Mouse (Mus musculus) thymus, postnatal 36 days (tissue): ENCODE data around the gene Hdac5.

Source experiments
- DNase-seq, 2 experiments: peaks; one replicate each; pipeline ENCODE4 v3.0.0; 2022; ENCODE audit warnings: mixed read lengths in 2 of 2

Hdac5 gene

DNA sequence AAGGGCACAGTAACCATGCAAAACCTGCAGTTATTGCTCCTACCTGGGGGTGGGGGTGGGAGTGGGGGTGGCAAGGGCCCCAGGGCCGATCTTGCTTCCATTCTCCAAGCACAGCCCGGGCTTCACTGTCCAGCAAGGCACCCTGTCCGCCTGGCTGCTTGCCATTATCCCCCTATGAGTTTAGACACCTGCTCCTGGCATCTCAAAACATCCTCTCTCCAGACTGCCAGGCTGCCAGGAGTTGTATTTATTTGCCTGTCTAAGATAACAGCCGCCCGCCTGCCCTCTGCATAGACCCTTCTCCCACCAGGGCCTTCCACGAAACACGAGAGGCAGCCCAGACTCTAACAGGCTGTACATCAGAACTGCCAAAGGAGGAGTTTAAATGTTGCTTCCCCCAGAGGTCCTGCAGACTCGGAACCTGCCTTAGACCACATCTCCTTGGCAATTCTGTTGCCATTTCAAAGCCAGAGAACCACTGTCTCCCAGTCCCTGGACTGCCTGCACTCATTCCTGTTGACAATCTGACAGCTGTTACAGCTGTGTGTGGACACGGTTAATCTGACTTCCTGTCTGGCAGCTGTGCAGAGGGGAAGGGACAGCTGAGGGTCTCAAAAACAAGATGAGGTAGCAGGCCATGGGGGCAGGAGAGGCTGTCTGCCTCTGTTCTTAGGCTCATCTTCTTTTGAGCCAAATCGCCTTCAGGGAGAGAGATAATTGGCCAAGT, 15.4 kb downstream of the Hdac5 start:
- DNase-seq, result peak in 1 of 2 experiments; percentile 2

GRCm38 (mm10) chr11:102211936-102212341, 18.0 kb downstream of the Hdac5 start:
- DNase-seq, result no peak

GRCm38 (mm10) chr11:102211011-102211410, 19.0 kb downstream of the Hdac5 start:
- DNase-seq, result no peak

DNA sequence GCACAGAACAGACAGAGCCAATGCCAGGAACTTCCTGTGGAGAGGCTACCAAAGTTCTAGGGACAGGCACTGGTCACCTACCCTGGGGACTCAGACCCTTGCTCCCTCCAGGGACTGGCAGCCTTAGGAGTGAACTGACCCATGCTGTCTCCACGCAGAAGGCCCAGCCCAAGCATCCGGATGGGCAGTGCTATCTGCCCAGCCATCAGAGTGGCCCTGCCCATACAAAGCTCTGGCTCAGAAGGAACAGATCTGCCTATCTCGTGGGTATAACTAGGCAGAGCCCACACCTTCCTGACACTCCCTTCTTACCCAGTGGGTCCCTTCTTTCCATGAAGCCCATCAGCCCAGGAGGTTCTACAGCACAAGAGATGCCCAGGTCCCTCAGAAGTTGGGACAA, 19.8 kb downstream of the Hdac5 start:
- no peak for DNase-seq

DNA sequence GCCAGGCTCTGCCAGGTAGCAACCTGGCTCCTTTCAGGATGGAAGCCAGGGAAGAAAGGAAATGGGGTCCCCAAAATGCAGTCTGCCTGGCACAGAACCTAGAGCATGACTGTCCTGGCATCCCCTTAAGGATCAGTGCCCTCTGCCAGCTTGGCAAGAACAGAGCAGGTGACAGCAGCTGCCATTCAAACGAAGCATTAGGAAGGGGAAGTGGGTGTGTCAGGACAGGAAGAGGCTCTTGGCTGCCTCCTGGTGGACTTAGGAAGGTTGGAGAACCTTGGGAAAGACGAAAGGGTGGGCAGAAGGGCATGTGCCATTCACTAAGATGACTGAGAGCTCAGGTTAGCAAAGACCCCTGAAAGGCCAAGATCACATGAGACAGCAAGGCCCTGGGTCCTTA, 20.2 kb downstream of the Hdac5 start:
- peak; percentile 29 to 44 for DNase-seq

DNA sequence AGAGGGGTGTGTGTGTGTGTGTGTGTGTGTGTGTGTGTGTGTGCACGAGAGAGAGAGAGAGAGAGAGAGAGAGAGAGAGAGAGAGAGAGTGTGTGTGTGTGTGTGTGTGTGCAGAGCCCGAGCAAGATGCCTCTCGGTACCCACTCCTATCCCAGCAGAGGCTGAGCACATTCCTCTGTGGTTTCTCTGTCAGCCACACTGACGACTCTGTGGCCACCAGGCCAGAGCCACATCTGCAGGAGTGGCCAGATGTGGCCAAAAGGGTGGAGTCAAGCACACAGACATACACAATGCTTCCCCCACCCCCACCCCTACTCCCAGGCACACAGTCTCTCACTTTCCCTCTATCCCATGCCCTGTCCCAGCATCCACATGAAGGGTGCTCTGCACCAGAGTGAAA, 21.1 kb downstream of the Hdac5 start:
- DNase-seq, result no peak

DNA sequence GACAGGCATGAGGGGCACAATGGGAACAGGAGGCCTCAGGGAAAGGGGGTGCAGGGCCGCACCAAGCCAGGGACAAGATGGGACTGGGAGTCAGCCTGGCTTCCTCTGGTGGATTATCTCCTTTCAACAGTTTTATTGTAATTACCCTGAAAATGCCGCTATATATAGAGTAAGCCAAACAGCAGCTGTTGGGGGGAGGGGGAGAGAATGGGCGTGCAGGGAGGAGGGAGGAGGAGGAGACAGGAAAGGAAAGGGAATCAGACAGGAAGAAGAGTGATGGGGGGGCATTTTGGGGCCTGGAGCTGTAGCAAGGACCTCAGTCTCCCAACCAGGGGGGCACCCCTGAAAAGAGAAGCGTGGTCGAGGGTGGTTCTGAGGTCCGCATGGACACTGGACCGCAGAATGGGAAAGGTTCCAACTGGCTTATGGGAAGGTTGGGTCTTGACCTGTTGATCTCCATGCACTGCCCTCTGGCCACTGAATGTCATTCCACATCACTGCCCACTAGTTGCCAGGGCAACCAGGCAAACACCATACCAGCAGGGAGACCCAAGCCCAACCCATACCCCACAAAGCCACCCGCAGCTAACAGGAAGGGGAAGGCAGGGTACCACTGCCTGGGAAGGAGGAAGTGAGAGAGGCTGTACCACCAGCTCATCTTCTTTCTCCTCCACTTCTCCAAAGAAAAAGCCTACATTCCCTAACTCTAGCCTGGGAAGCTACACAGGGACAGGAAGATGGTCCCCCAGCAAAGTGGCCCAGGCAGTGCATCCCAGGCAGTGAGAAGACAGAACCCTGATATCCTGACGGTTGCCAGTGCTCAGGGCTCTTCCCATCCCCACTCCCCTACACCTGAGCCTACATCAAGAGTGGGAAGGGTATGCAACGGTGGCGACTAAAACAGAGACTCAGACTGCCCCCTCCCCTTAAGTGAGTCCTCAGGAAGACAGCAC, 21.9 kb downstream of the Hdac5 start:
- DNase-seq, result no peak

DNA sequence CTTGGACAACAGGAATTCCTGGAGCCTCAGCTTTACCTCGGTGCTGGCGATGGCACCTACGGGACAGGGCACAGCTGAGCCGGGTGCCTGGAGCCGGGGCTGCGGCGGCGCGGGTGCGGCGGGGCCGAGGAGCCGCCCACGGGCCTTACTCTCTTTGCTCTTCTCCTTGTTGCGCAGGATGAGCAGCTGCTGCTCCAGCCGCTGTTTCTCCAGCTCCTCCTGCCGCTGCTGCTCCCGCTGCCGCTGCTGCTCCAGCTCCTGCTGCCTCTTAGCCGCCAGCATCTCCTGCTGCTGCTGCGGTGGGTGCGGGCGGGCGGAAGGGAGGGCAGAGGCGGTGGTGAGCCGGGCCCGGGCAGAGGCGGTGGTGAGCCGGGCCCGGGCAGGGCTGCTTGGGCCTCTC, 23.5 kb downstream of the Hdac5 start:
- no peak for DNase-seq

DNA sequence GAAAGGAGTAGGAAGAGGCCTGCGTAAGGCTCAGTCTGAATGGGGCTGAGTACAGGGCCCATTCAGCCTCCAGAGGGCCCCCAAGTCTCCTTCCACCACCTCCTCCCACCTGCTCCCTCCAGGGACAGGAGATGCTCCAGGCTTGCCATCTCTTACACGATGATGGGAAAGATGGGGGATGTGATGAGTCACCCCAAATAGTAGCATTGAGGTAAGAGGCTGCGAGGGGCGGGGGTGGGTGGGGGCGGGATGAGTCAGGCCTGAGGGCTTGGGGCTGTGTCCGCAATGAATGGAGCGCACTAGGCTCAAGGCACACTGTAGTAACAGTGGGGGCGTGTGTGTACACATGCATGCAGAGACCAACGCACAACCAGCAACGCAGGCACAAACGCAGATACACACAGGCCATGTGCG, 28.6 kb downstream of the Hdac5 start:
- DNase-seq, result no peak

- DNase-seq, result no peak
Measured at GRCm38 (mm10) chr11:102199856-102200255, 30.1 kb downstream of the Hdac5 start.

DNA sequence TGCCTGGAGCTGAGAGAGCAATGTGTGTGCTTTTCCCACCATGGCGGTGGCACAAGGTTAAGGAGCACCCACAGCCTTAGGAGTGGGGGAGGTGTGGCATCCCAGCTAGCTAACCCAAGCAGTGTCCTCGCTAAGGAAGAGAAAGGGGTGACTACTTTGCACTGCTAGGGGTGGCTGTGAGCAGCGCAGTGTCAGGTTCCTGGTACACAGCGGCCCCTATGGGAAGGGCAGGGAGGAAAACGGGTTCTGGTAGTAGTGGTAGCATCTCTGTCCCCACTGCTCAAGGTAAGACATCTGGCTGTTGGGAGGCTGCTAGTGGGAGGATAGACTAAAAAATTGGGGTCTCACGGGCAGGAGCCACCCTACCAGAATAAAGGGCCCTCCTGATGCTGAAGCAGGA, 31.7 kb downstream of the Hdac5 start:
- DNase-seq, result no peak

DNA sequence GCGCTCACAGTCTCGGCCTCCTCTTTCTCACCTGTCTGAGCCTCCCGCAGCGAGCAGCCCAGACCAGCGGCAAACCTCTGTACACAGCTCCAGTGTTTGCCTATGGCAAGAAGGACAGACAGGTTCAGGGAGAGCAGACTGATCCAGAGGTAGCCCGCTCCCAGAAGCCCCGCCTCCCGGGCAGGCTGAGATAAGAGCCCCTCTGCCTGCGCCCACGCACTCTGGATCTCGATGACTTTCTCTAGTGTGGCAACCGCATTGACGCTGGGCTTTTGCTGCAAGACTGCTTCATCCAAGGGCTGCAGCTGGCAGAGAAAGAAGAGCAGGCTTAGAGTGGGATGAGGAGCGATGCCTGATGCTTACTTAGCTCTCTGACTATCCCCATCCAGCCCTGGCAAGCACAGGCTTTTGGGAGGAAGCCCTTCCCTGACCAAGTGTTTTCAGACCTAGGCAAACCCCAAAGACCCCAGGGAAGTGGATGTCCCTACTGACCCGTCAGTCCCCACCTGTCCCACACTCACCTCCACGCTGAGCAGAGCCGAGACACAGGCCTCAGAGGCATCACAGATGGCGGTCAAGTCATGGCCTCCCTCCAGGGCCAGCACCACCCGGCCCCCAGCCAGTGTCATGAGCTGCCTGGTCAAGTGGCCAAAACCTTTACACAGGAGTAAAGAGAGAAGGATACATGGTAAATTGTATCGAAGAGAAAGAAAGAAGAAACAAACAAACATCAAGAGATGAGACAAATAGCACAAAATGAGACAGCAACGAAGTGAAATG, 33.8 kb downstream of the Hdac5 start:
- DNase-seq, result no peak

DNA sequence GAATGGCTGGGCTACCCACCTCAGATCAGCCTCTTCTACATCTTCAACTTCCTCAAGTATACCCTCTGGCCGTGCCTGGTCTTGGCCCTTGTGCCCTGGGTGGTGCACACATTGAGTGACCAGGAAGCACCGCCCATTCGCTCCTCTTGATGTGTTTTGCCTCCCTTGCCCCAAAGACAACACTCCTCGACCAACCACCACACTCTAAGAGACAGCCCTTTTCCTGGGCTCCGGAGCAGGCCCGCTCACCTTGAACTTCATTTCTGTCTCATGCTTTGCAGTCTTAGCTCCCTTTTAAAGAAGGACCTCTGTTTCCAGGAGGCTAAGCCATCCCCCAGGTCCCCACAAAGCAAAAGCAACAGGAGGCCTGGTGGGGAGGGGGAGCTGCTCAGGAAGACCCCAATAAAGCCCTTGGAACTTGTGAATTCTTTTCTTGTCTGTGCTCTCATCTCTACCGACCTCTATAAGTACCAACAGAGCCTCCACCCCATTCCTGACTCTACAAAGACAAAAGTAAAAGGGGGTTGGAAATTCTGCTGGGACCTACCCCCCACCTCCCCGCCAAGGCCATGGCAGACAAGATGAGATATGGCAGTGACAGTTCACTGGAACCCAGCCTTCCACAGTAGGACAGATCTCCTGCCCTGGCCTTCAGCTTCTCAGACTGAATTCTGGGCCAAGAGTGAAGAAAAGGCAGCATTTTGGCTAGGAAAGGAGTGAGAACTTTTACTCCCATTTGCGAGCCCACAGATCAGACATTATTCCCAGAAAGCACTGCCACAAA, 36.1 kb downstream of the Hdac5 start:
- DNase-seq, result no peak

GRCm38 (mm10) chr11:102190848-102191247, 39.1 kb downstream of the Hdac5 start:
- DNase-seq, result no peak

DNA sequence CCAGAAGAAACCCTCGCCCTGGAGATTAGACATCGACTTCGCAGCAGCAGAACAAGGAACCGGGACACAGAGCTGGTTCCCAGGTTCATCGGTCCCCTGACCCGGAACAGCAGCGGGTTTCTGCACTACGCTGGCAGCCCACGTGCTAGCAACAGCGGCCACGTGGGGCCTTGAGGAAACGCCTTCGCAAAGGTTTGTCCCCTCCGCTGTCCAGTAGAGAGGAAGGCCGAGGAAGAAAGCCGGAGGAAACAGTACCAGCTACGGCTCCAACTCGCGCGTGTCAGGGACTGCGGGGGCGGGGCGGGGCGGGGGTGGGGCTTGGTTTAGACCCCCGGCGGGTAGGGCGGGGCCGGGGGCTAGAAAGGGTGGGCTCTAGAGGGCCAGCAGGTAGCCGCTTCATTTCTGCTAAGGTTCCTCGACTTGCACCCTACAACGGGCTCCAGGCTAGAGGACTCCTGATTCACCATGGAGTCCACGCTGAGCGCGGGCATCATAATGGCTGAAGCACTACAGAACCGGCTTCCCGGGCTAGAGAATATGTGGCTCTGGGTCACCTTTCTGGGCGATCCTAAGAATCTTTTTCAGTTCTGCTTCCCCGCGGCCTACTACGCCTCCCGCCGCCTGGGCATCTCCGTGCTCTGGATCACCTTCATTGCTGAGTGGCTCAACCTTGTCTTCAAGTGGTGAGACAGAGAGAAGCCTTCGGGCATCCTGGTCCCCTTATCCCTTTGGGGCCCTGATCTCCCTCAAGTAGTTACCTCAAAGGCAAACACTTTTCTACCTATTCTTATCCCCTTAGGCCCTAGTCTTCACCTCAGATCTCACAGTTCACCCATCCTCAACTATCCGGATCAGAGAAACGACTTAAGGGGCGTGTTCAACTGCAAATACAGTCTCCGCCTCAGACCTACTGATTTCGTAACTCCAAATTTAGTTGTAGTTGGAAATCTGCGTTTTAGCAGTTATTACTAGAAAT, 40.2 kb downstream of the Hdac5 start, which contains the start of gene G6pc3:
TSS of gene G6pc3 (plus strand) at position 160 of the 976 bp plus-strand sequence.
- DNase-seq, result peak; percentile 67 to 76

DNA sequence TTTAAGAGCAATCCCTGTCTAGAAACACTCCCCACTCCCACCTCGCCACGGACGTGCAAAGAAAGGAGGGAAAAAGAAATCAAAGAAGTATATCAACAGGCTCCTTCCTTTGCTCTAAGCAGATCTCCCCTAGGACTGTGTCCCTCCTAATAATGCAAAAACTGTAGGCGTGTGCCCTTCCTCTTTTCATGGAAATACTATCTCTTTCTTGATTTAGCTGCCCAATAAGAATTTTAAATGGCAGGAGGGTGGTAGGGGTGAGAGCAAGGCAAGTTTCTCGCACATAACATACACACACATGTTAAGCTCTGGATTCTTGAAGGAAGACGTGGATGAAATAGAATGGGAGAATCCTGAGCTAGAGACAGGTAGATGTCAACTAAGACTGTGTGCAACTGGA, 41.0 kb downstream of the Hdac5 start:
- DNase-seq, result no peak

DNA sequence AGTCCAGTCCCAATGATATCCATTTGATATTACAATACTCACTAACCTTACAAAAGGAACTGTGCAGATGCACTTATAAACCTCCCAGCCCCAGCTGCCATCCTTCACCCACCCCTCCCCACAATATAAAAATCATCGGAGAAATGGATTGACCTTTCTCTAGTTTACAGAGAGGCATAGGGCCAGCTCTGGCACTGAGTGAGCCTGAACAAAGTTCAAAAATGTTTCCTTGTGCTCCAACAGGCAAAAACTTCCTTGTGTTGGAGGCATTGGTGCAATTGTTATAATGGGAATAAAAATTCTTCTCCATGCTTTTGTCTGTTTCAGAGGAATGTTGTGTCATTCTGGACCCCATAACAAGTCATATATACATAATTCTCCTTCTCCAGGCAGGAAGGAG, 43.7 kb downstream of the Hdac5 start:
- DNase-seq, result no peak

GRCm38 (mm10) chr11:102185677-102186076, 44.3 kb downstream of the Hdac5 start:
- DNase-seq, result no peak

DNA sequence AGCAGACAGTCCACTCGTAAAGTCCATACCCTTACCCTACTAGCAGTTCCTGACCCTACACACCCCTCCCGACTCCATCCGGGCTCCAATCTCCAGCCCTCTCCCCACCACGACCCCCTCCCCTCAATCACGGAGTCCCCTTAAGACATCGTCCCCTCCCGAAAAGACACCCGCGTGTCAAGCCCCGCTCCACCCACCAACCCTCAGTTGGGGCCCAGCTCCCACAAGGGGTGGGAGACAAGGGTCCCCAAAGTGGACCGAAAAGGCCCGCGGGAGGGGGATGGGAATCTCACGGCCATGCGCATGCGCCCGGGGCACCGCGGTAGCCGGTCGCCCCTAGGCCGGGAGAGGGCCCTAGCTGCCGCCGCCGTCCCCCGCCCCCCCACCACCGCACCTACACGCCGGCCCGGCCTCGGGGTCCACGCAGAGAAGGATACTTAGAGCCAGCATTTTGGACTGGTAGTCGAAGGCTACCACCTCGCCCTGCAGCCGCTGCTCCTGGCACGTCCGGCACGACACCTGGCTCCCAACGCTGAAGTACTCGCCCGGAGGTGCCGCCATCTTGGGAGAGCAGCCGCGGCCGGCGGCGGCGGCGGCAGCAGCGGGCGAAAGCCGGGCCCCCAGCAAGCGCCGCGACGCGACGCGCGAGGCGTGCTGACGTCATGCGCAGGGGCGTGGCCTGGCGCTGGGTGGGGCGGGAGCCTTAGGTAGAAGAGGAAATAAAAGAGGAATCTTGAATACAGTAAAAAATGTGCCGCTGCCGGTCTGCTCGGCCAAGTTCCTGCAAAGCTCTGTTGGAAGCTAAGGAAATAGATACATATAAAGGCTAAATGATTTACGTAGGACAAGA, 45.1 kb downstream of the Hdac5 start, which contains the start of gene Lsm12:
TSS of gene Lsm12 (minus strand) at position 651 of the 850 bp plus-strand sequence.
- DNase-seq, result peak; percentile 98 to 99

DNA sequence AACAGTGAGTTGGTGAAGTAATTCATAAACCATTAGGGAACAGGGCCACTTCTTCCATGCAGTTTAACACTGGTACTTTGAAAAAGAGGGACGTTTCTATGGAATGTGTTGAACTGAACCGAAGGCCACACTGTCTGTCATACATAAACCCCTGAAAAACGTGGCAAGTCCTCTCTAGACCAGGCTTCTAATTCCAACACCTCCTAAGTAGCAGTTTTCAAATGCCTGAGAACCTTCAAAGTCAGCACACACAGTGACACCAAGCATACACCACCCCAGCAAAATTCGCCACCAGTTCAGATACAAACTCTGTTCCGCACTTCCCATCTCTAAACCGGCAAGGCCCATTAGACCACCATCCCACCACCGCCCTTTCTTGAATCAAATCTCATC, 45.7 kb downstream of the Hdac5 start:
- no peak for DNase-seq
